Comparison of ENCODE assay signal across 21 mouse cellular contexts in genomic region chr4:134553631-134554030, GRCm38 (mm10). TPM values are rescaled to one million over a fixed set of nuclear protein-coding genes. Genes with fewer than 3 reads are reported as not detected.
DNase-seq lines count a peak whose midpoint lies in the region; ATAC-seq and TF ChIP-seq lines count a peak whose summit lies in the region.
"Had no signal": no experiment of that assay in that cellular context is flagged by ENCODE, and none has a peak within 500 bp of the region (broad histone marks: within the 10 kb centered on the region; RNA-seq: fewer than 3 reads in every experiment).

No protein-coding gene starts in this region.

- WGBS in heart, adult 2 months, result 83% methylated on average over 1 of the region's 1 CpGs
- 77% methylated on average over 1 of the region's 1 CpGs for WGBS in kidney, postnatal 0 days
- WGBS in kidney, embryonic 16.5 days, result 77% methylated on average over 1 of the region's 1 CpGs

- intact Hi-C loops in heart, adult 2 months (cut with DNase I), result no loop called here
- intact Hi-C loops in heart, postnatal 36 days (cut with DNase I), result no loop called here

- no peak overlapping the region for H3K9ac ChIP-seq in heart, adult 2 months (ENCODE audit: low read depth, low read length)
- H3K9ac ChIP-seq in kidney, postnatal 0 days (ENCODE audit: low read depth, low read length), result no peak overlapping the region
- no peak overlapping the region for H3K9ac ChIP-seq in kidney, embryonic 16.5 days (replicated peaks; ENCODE audit: low read length)
- H3K9ac ChIP-seq: hindbrain, embryonic 15.5 days; liver, embryonic 14.5 days; lung, embryonic 15.5 days had no signal

- H3K79me2 ChIP-seq in heart, adult 2 months (replicated peaks; ENCODE audit: control insufficient read depth, insufficient read depth, low read length), result no peaks in the 10 kb centered on the region

- peaks cover 5% of the 10 kb centered on the region for H3K9me3 ChIP-seq in kidney, postnatal 0 days (replicated peaks; ENCODE audit: low read length)
- H3K9me3 ChIP-seq in kidney, embryonic 16.5 days (ENCODE audit: low read length), result peaks cover 10% of the 10 kb centered on the region; the same call in 1 of the 2 replicates
- H3K9me3 ChIP-seq: hindbrain, embryonic 15.5 days; lung, embryonic 15.5 days had no signal

- no peak for TF ChIP-seq EP300 in heart, adult 2 months (IDR thresholded peaks at IDR 0.05; ENCODE audit: insufficient read depth, low read depth, low read length)

- no peak overlapping the region for H3K27ac ChIP-seq in heart, adult 2 months
- no peak overlapping the region for H3K27ac ChIP-seq in kidney, postnatal 0 days
- no peak overlapping the region for H3K27ac ChIP-seq in kidney, embryonic 16.5 days (ENCODE audit: low read length)
- H3K27ac ChIP-seq: heart, embryonic 10.5 days; hindbrain, embryonic 15.5 days; liver, embryonic 14.5 days; lung, embryonic 15.5 days; macrophage had no signal

- no peaks in the 10 kb centered on the region for H3K36me3 ChIP-seq in heart, adult 2 months (ENCODE audit: control insufficient read depth, insufficient read depth, low read length)
- 0 out of 2 replicates have a peak, but pooled peaks cover 3% of the 10 kb centered on the region for H3K36me3 ChIP-seq in kidney, postnatal 0 days (ENCODE audit: insufficient read depth, low read length)
- peaks cover 15% of the 10 kb centered on the region for H3K36me3 ChIP-seq in kidney, embryonic 16.5 days (ENCODE audit: insufficient read depth, low read length)

- ATAC-seq in kidney, postnatal 0 days (replicated peaks; ENCODE audit: low FRiP score, low read depth), result no peak
- no peak for ATAC-seq in activated CD4-positive, CD25-positive, alpha-beta regulatory T cell, adult 4 months
- ATAC-seq in kidney, embryonic 16.5 days (ENCODE audit: low FRiP score, low TSS enrichment), result no peak
- ATAC-seq: forebrain, embryonic 14.5 days; midbrain, embryonic 16.5 days had no signal

- no peak overlapping the region for H3K4me3 ChIP-seq in heart, adult 2 months
- no peak overlapping the region for H3K4me3 ChIP-seq in kidney, postnatal 0 days (replicated peaks; ENCODE audit: low read depth, low read length)
- no peak overlapping the region for H3K4me3 ChIP-seq in kidney, embryonic 16.5 days (ENCODE audit: low read length)
- H3K4me3 ChIP-seq: heart, embryonic 10.5 days; hindbrain, embryonic 15.5 days; lung, embryonic 15.5 days had no signal

- TF ChIP-seq CTCF in heart, adult 2 months (IDR thresholded peaks at IDR 0.05), result peak; percentile 51
- peak; percentile 46; the same call in 1 of the 2 replicates for TF ChIP-seq CTCF in kidney, postnatal 0 days (IDR thresholded peaks at IDR 0.05; ENCODE audit: low read depth)

- DNase-seq in heart, adult 2 months, result no peak
- no peak for DNase-seq in heart, postnatal 36 days
- DNase-seq in kidney, postnatal 0 days (ENCODE audit: low spot score), result peak; percentile 24
- DNase-seq in kidney, postnatal 25 days, result no peak
- DNase-seq in 3T3-L1 (ENCODE audit: low read depth, low spot score) (peak; percentile 38), NIH3T3 (ENCODE audit: low read depth) (peak; percentile 52)
- DNase-seq: adrenal gland, adult 2 months; cerebellum, adult 8-10 months; cerebellum, postnatal 36 days; kidney, adult 11 months; kidney, postnatal 14 days; thymus, postnatal 14 days had no signal

- H3K4me1 ChIP-seq in heart, adult 2 months (ENCODE audit: control insufficient read depth, insufficient read depth, low read length), result peaks cover 6% of the 10 kb centered on the region
- H3K4me1 ChIP-seq in kidney, postnatal 0 days (replicated peaks; ENCODE audit: insufficient read depth, low read length), result no peaks in the 10 kb centered on the region; the same call in 1 of the 2 replicates
- H3K4me1 ChIP-seq in kidney, embryonic 16.5 days (ENCODE audit: insufficient read depth, low read length), result peaks cover 19% of the 10 kb centered on the region

- no peaks in the 10 kb centered on the region for H3K27me3 ChIP-seq in heart, adult 2 months (ENCODE audit: control insufficient read depth, insufficient read depth, low read length)
- no peaks in the 10 kb centered on the region for H3K27me3 ChIP-seq in kidney, postnatal 0 days (ENCODE audit: insufficient read depth, low read length)
- H3K27me3 ChIP-seq in kidney, embryonic 16.5 days (ENCODE audit: insufficient read depth, low read length), result no peaks in the 10 kb centered on the region
- H3K27me3 ChIP-seq: hindbrain, embryonic 15.5 days; lung, embryonic 15.5 days had no signal

- no peak for TF ChIP-seq POLR2A in heart, adult 2 months (IDR thresholded peaks at IDR 0.05; ENCODE audit: insufficient read depth, low read depth, low read length)

- no peak overlapping the region for H3K4me2 ChIP-seq in kidney, postnatal 0 days (ENCODE audit: low read length)
- no peak overlapping the region for H3K4me2 ChIP-seq in kidney, embryonic 16.5 days (replicated peaks; ENCODE audit: low read depth, low read length)
- H3K4me2 ChIP-seq: hindbrain, embryonic 15.5 days; lung, embryonic 15.5 days had no signal

RNA-seq across cellular contexts. Expression of gene Selenon, which starts 1.7 kb away (rescaled TPM):
- total RNA-seq in heart, adult 2 months (2021), result 10 to 100 TPM; 18.6 to 19.9 TPM
- polyA plus RNA-seq in heart, adult 2 months (2012; rRNA removed), result 22.5 and 23.6 TPM in 2 replicates
- 10 to 100 TPM; 19.8 to 21.1 TPM for total RNA-seq in heart, postnatal 36 days (2021)
- 13.9 and 27.9 TPM in 2 replicates for polyA plus RNA-seq in kidney, postnatal 0 days (2015; fragmentation: Nextera tagmentation; extraction: Ambion mirVana)
- under 1 TPM in 1 of 2 experiments, not detected in 1; 0.48 TPM for polyA plus RNA-seq in activated CD4-positive, CD25-positive, alpha-beta regulatory T cell, adult 4 months (2017; shearing (Covaris generic))
- polyA plus RNA-seq in kidney, embryonic 16.5 days (2015; fragmentation: Nextera tagmentation; extraction: Ambion mirVana), result 9.5 and 9.7 TPM in 2 replicates

RNA-seq across cellular contexts. Expression of gene Mtfr1l, which starts 18.4 kb away (rescaled TPM):
- total RNA-seq in heart, adult 2 months (2021), result 100 to 1,000 TPM; 170 to 191 TPM
- polyA plus RNA-seq in heart, adult 2 months (2012; rRNA removed), result 196 and 278 TPM in 2 replicates
- total RNA-seq in heart, postnatal 36 days (2021), result 100 to 1,000 TPM; 178 to 188 TPM
- 137 and 141 TPM in 2 replicates for polyA plus RNA-seq in kidney, postnatal 0 days (2015; fragmentation: Nextera tagmentation; extraction: Ambion mirVana)
- 10 to 100 TPM; 86.0 to 87.7 TPM for polyA plus RNA-seq in activated CD4-positive, CD25-positive, alpha-beta regulatory T cell, adult 4 months (2017; shearing (Covaris generic))
- 126 and 127 TPM in 2 replicates for polyA plus RNA-seq in kidney, embryonic 16.5 days (2015; fragmentation: Nextera tagmentation; extraction: Ambion mirVana)

RNA-seq across cellular contexts. Expression of gene Aunip, which starts 42.8 kb away (rescaled TPM):
- under 1 TPM; 0.18 TPM for total RNA-seq in heart, adult 2 months (2021)
- not detected in 2 replicates for polyA plus RNA-seq in heart, adult 2 months (2012; rRNA removed)
- total RNA-seq in heart, postnatal 36 days (2021), result under 1 TPM in 1 of 2 experiments, not detected in 1; 0.22 TPM
- polyA plus RNA-seq in kidney, postnatal 0 days (2015; fragmentation: Nextera tagmentation; extraction: Ambion mirVana), result 5.2 and 7.0 TPM in 2 replicates
- 1 to 10 TPM in 1 of 2 experiments, under 1 TPM in 1; 0.70 to 3.2 TPM for polyA plus RNA-seq in activated CD4-positive, CD25-positive, alpha-beta regulatory T cell, adult 4 months (2017; shearing (Covaris generic))
- polyA plus RNA-seq in kidney, embryonic 16.5 days (2015; fragmentation: Nextera tagmentation; extraction: Ambion mirVana), result 15.1 and 16.3 TPM in 2 replicates

RNA-seq across cellular contexts. Expression of gene Paqr7, which starts 57.1 kb away (rescaled TPM):
- total RNA-seq in heart, adult 2 months (2021), result 10 to 100 TPM; 13.4 to 16.7 TPM
- 22.6 and 37.2 TPM in 2 replicates for polyA plus RNA-seq in heart, adult 2 months (2012; rRNA removed)
- total RNA-seq in heart, postnatal 36 days (2021), result 10 to 100 TPM; 19.0 to 24.0 TPM
- polyA plus RNA-seq in kidney, postnatal 0 days (2015; fragmentation: Nextera tagmentation; extraction: Ambion mirVana), result 5.4 and 5.7 TPM in 2 replicates
- polyA plus RNA-seq in activated CD4-positive, CD25-positive, alpha-beta regulatory T cell, adult 4 months (2017; shearing (Covaris generic)), result 10 to 100 TPM; 23.9 to 27.1 TPM
- polyA plus RNA-seq in kidney, embryonic 16.5 days (2015; fragmentation: Nextera tagmentation; extraction: Ambion mirVana), result 3.3 and 4.4 TPM in 2 replicates

Comparison
In these comparisons a context has a peak if more than half of its experiments do, and no peak if none do; other contexts are left out.
1. DNase-seq: peak in kidney, postnatal 0 days (single experiment), 3T3-L1 (single experiment) and NIH3T3 (single experiment); none in heart, adult 2 months (0 of 2), heart, postnatal 36 days (0 of 2) and kidney, postnatal 25 days (0 of 2).